Comparison of ENCODE assay signal across 30 mouse cellular contexts in genomic region chr6:113614152-113614551, GRCm38 (mm10). TPM values are rescaled to one million over a fixed set of nuclear protein-coding genes. Genes with fewer than 3 reads are reported as not detected.
"Had no signal": no experiment of that assay in that cellular context is flagged by ENCODE, and none has a peak within 500 bp of the region (broad histone marks: within the 10 kb centered on the region; RNA-seq: fewer than 3 reads in every experiment).

No protein-coding gene starts in this region.

- H3K4me1 ChIP-seq: limb, embryonic 10.5 days; limb, embryonic 13.5 days; lung, embryonic 15.5 days; midbrain, embryonic 10.5 days; midbrain, embryonic 13.5 days; neural tube, embryonic 13.5 days; stomach, embryonic 15.5 days had no signal

- H3K4me2 ChIP-seq: limb, embryonic 13.5 days; liver, embryonic 12.5 days; liver, embryonic 15.5 days; lung, embryonic 15.5 days; midbrain, embryonic 13.5 days; neural tube, embryonic 13.5 days; stomach, embryonic 15.5 days had no signal

- ATAC-seq: inflammation-experienced regulatory T-cells, adult 6 months; intestine, embryonic 16.5 days; liver, embryonic 12.5 days; midbrain, embryonic 13.5 days; midbrain, embryonic 16.5 days had no signal

- H3K9ac ChIP-seq: limb, embryonic 13.5 days; liver, embryonic 12.5 days; liver, embryonic 15.5 days; lung, embryonic 15.5 days; midbrain, embryonic 13.5 days; neural tube, embryonic 13.5 days; stomach, embryonic 15.5 days had no signal

- H3K27ac ChIP-seq: kidney, postnatal 0 days; limb, embryonic 10.5 days; limb, embryonic 13.5 days; liver, embryonic 12.5 days; liver, embryonic 15.5 days; lung, embryonic 15.5 days; midbrain, embryonic 10.5 days; midbrain, embryonic 13.5 days; neural tube, embryonic 13.5 days; stomach, embryonic 15.5 days had no signal

- DNase-seq: kidney, adult 18-20 months; kidney, adult 9 months; kidney, postnatal 25 days; liver; lung, adult 18-20 months; lung, postnatal 10 days; lung, postnatal 36 days; right cerebral cortex, postnatal 4 days; spleen, adult 18-20 months; thymus, adult 18-20 months; thymus, postnatal 14 days; thymus, postnatal 4 days had no signal

- H3K27me3 ChIP-seq: limb, embryonic 13.5 days; liver, embryonic 12.5 days; liver, embryonic 15.5 days; lung, embryonic 15.5 days; megakaryocyte, embryonic 14.5 days; midbrain, embryonic 13.5 days; neural tube, embryonic 13.5 days; stomach, embryonic 15.5 days had no signal

- H3K9me3 ChIP-seq: limb, embryonic 10.5 days; liver, embryonic 12.5 days; liver, embryonic 15.5 days; lung, embryonic 15.5 days; megakaryocyte, embryonic 14.5 days; midbrain, embryonic 13.5 days; neural tube, embryonic 13.5 days; stomach, embryonic 15.5 days had no signal

- H3K4me3 ChIP-seq: limb, embryonic 10.5 days; limb, embryonic 13.5 days; liver, embryonic 12.5 days; liver, embryonic 15.5 days; lung, embryonic 15.5 days; megakaryocyte, embryonic 14.5 days; midbrain, embryonic 10.5 days; midbrain, embryonic 13.5 days; myocyte; neural tube, embryonic 13.5 days; stomach, embryonic 15.5 days had no signal

RNA-seq across cellular contexts. Expression of gene Fancd2os, which starts 13.6 kb away (rescaled TPM):
- total RNA-seq: monocyte, adult 5-6 weeks; neutrophil, adult 5-6 weeks had no signal
- polyA plus RNA-seq: inflammation-experienced regulatory T-cells, adult 6 months; intestine, embryonic 16.5 days; large intestine, adult 2 months; limb, embryonic 13.5 days; liver, embryonic 15.5 days; lung, embryonic 15.5 days; midbrain, embryonic 13.5 days; midbrain, embryonic 16.5 days had no signal
